Mouse (Mus musculus) kidney, adult 18-20 months (tissue): Measurements from ENCODE around the gene Tectb.
A peak's percentile ranks its signal among the peaks of the same experiment; 100 is the strongest.
"Not testable (repeated sequence)": the region's sequence is repeated elsewhere in the genome, so short reads cannot be mapped to it uniquely, and the experiment has no call there.

Source experiments
- DNase-seq: peaks from one replicate; pipeline ENCODE4 v3.0.0; 2021

Tectb gene

GRCm38 (mm10) chr19:55180433-55180832 is at the start of gene Tectb:
Gene Tectb (plus strand): TSS chr19:55180733.
- DNase-seq, result no peak

- DNase-seq, result no peak
Measured at GRCm38 (mm10) chr19:55131747-55132146, 48.8 kb upstream of the Tectb start.

- DNase-seq, result no peak
Measured at GRCm38 (mm10) chr19:55132476-55132875, 48.1 kb upstream of the Tectb start.

DNA sequence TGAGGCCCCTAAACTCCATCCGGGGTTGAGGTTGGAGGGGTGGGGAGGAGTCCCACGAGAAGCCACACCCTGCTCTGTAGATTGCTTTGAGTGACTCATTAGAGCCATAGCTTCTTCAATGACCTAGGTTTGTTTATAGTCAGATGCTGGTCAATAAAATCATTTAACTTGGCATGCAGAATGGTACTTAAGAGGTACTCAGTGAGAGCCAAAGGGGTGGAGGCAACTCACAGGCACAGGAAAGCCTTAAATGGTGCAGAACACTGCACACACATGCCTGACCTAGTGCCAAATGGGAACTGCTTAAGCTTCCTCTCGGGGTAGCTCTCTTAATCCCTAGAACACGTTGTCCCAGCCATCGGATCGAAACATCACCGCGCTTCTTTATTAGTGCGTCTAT is 46.0 kb upstream of the Tectb start:
- DNase-seq, result no peak

DNA sequence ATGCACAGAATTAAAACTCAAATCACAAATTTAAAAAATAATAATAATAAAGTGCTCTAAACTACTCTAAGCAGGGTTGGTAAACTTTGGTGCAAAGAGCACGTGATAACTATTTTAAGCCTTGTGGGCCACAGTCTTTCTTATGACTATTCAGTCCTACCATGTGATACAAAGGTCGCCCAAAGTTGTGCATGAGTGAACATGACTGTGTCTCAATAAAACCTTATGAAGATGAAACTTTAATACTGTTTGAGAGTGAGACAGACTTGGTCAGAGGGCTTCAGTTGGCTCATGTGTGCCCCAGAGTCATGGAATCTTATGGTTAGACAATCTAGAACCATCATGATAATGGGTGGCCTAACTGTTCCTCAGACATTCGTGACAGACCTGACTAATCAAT is 44.6 kb upstream of the Tectb start:
- DNase-seq, result no peak

DNA sequence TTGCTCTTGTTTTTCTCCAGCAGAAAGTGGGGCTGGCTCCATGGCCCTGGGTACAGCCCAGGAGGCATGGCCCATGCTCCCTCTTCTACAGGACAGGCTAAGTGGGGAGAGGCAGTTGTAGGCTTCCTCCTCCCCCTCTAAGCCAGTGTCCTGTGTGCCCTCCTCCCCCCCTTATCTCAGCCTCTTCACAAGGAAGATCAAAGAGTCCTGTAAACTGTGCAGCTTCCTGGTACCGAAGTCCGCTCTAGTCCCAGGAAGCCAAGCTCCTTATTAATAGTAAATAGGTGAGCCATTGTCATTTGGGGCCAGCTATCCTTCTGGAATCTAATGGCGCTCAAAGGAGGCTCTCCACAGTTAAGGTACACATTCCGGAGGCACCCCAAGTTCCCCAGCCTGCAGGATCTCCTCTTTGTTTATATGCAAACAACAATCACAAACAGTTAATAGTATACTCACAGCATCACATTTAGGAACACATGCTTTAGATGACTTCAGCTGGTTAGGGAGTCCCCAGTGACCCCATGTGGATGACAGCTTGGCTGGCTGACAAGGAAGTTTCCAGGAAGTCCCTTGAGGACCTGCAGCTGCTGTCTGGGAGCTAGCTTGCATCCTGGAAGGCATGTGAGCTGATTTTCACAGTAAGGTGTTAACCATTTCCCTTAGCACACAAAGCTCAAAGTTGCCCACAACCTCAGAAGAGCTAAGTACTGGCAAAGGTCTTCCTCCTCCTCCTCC is 43.7 kb upstream of the Tectb start:
- peak; percentile 43 for DNase-seq

GRCm38 (mm10) chr19:55137884-55138283 is 42.6 kb upstream of the Tectb start:
- DNase-seq, result no peak

- DNase-seq, result peak; percentile 65
Measured at GRCm38 (mm10) chr19:55138506-55138905, 42.0 kb upstream of the Tectb start.

DNA sequence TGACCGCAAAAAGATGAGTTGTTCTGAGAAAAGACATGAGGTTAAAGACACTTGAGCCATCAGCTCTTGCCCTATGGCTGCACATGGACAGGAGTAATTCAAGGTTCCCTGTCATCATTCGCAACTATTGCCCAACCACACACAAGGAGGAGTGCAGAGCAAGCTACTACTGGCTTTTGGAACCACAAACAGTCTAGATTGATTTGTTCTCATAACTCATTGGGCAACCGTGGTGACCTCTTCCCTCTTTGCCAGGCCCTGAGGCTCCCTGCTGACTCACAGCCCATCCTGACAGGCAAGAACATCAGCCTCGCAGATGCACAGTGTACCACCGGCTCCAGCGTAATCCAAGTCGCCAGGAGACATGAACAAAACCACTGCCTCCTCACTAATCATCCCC is 41.2 kb upstream of the Tectb start:
- DNase-seq, result no peak

DNA sequence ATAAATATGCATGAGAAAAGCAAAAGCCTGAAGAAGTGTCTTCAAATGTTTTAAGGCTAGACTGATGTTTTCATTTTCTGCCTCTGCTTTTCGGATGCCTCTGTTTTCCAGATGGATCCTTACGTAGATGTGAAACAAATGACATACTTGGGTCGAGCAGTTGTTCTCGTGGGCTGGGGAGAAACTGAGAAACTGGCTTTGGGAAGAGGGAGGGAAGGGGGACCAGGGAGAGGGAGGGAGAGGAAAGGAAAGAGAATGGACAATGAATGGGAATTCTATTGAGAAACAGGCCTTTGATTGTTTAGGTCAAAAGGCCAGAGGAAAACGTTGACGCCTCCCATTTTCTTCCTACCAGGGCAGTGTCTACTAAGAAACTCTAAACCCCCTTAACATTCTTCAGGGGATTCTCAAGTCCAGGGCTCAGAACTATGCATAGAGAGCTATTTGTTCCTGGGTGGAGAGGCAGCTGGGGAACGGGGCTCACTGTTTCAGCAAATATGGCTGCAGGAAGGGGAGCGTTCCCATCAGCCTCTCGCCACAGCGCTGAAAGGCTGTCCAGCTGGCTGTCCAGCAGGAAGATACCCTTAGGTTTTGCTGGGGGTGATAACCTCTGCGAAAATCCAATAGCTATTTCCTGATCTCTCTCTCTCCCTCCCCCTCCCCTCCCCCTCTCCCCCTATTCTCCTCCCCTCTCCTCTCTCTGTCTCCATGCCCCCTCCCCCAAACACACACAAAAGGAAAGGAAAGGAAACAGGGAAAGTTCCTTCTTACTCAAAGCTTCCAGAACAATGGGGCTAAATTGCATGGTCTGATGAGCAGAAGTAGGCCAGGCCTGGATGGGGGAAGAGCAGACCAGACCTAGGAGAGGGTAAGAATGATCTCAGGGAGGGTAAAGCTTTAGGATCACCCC is 36.9 kb upstream of the Tectb start:
- no peak for DNase-seq

- no peak for DNase-seq
Measured at GRCm38 (mm10) chr19:55144691-55145090, 35.8 kb upstream of the Tectb start.

- DNase-seq, result peak; percentile 40
Measured at GRCm38 (mm10) chr19:55145136-55145535, 35.4 kb upstream of the Tectb start.

DNA sequence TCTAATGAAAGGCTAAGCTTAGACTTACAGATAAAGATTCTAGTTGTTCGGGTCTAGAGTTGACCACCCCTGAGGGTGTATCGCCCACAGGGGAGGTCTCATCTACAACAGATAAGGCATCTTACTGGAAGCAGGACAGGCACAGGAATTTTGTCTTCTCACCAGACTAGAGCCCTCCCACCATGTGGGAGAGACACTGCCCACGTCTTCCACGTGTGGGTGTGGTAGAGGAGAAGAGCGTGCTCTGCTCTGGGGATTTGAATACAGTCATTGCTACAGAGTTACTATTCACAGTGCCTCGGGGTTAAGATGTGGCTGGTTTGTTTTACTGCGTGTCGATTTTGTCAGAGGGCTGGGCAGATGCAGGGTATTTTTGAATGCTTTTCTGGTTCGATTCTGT is 33.0 kb upstream of the Tectb start:
- DNase-seq, result no peak

DNA sequence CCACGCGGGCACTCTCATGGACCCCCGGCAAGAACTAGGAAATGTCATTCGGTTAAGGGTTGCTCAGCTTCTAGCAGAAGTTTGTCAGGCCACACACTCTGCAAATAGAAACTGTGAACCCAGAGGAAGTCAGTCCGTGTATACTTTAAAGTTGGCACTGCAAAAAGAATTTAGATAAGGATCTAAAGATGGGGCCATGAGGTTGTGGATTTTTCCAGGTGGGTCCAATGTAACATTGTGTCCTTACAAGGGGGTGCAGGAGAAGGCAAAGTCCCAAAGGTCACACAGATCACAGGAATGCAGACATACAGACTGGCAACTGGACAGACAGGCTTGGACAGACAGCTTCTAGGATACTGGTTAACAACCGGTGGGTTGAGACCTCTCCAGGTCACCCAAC is 32.4 kb upstream of the Tectb start:
- DNase-seq, result no peak

DNA sequence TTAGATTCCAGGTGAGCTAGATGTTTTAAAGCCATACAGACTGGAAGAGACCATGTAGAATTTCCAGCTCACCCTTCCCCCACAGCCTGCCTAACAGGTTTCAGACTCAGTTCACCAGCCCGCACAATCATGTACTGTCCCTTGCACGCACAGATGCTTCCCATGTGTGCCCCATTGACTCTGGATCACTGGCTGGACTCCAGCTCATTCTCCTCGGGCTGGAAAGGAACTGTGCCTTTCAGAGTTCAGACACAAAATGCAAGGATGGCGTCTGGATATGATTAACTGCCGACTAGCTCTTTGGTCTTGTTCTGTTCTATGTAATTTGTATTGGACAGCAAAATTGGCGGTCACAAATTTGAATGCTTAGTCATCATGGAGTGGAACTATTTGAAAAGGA is 30.9 kb upstream of the Tectb start:
- no peak for DNase-seq

- DNase-seq, result not testable (repeated sequence)
Measured at GRCm38 (mm10) chr19:55152274-55152673, 28.3 kb upstream of the Tectb start.

DNA sequence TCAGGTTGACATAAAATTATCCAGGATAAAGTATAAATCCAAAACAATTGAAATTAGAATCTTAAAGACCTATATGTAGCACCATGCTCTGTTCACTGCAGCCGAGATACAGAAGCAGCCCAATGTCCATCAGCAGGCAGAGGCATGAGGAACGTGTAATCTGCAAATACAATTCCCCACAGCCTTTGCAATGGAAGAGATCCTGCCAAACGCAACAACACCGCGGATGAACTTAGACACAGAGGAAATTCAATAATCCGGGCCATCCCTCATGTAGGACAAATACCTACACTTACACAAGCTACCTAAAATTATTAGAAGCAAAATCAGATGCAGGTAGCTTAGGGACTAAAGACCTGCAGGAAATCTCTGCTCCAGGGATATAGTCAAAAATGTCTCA is 27.6 kb upstream of the Tectb start:
- no peak for DNase-seq

GRCm38 (mm10) chr19:55157029-55157428 is 23.5 kb upstream of the Tectb start:
- no peak for DNase-seq

GRCm38 (mm10) chr19:55158606-55159005 is 21.9 kb upstream of the Tectb start:
- DNase-seq, result no peak

DNA sequence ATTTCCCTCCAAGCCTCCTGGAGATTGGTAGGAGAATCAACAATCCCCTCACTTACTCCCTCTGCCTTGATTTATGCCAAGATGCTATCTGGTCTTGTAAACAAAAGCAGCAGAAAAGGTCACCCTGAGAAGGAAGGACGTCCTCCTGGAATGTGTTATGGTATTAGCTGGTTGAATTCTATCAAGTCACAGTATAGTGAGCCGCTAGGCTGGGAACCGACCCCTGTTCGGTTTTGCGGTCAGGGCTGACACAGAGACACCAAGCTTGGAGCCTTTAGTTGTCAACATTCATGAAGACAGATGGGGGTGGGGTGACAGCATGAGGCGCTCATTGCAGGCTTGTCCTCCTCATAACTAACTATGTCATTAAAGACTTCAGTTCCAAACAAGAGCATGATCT is 20.7 kb upstream of the Tectb start:
- no peak for DNase-seq

- no peak for DNase-seq
Measured at GRCm38 (mm10) chr19:55162271-55162670, 18.3 kb upstream of the Tectb start.

- no peak for DNase-seq
Measured at GRCm38 (mm10) chr19:55164162-55164561, 16.4 kb upstream of the Tectb start.

- no peak for DNase-seq
Measured at GRCm38 (mm10) chr19:55165183-55165865, 15.2 kb upstream of the Tectb start.

DNA sequence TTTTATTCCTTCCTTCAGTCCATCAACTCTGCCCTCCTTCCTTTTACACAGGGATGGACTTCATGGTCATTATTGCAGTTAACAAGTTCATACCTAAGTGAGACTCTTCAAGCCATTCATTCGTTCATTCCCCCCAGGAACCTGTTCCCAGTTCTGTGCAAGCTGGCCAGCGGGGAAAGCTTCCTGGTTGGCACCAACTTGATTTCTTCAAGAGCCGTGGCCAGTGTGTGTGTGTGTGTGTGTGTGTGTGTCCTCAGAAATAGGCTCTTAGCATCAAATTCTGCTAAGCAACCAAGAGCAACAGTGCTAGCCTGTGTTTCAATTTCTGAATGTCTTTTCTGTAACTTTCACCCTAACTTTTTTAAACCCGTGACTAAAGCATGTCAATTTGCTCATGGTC is 14.6 kb upstream of the Tectb start:
- DNase-seq, result no peak
